Mouse (Mus musculus): Measurements from ENCODE around the gene Aox4. TPM values are rescaled to one million over a fixed set of nuclear protein-coding genes. Genes with fewer than 3 reads are reported as not detected.

Aox4 gene
- total RNA-seq, 4 experiments from 2014 or later = not detected

- DNase-seq (ENCODE audit: low spot score) = no peak
Measured at GRCm38 (mm10) chr1:58244487-58244886, 34.3 kb downstream of the Aox4 start.

GRCm38 (mm10) chr1:58248518-58248917, 38.3 kb downstream of the Aox4 start:
- no peak for DNase-seq (ENCODE audit: low spot score)

GRCm38 (mm10) chr1:58253466-58253865, 43.3 kb downstream of the Aox4 start:
- DNase-seq (ENCODE audit: low spot score) = no peak

GRCm38 (mm10) chr1:58257195-58257991, 47.2 kb downstream of the Aox4 start:
- DNase-seq (ENCODE audit: low spot score) = no peak

- no peak for DNase-seq (ENCODE audit: low spot score)
Measured at GRCm38 (mm10) chr1:58260311-58260710, 50.1 kb downstream of the Aox4 start.

GRCm38 (mm10) chr1:58268231-58268630, 58.0 kb downstream of the Aox4 start:
- DNase-seq (ENCODE audit: low spot score) = no peak

GRCm38 (mm10) chr1:58270807-58271569, 60.8 kb downstream of the Aox4 start:
- peak; percentile 4 for DNase-seq (ENCODE audit: low spot score)

- no peak for DNase-seq (ENCODE audit: low spot score)
Measured at GRCm38 (mm10) chr1:58275879-58276278, 65.7 kb downstream of the Aox4 start.

GRCm38 (mm10) chr1:58278026-58278425, 67.8 kb downstream of the Aox4 start, which contains the start of gene Aox2:
Aox2 (plus strand) TSS chr1:58278326.
- no peak for DNase-seq (ENCODE audit: low spot score)

GRCm38 (mm10) chr1:58278513-58278912, 68.3 kb downstream of the Aox4 start:
- no peak for DNase-seq (ENCODE audit: low spot score)

- DNase-seq (ENCODE audit: low spot score) = no peak
Measured at GRCm38 (mm10) chr1:58280381-58280780, 70.2 kb downstream of the Aox4 start.

- DNase-seq (ENCODE audit: low spot score) = no peak
Measured at GRCm38 (mm10) chr1:58280939-58281624, 70.9 kb downstream of the Aox4 start.

GRCm38 (mm10) chr1:58281625-58281988, 71.4 kb downstream of the Aox4 start:
- no peak for DNase-seq (ENCODE audit: low spot score)

GRCm38 (mm10) chr1:58284505-58284904, 74.3 kb downstream of the Aox4 start:
- no peak for DNase-seq (ENCODE audit: low spot score)

- DNase-seq (ENCODE audit: low spot score) = no peak
Measured at GRCm38 (mm10) chr1:58288091-58288490, 77.9 kb downstream of the Aox4 start.

- no peak for DNase-seq (ENCODE audit: low spot score)
Measured at GRCm38 (mm10) chr1:58289863-58290469, 79.8 kb downstream of the Aox4 start.

GRCm38 (mm10) chr1:58291394-58292300, 81.5 kb downstream of the Aox4 start:
- DNase-seq (ENCODE audit: low spot score) = no peak

- DNase-seq (ENCODE audit: low spot score) = no peak
Measured at GRCm38 (mm10) chr1:58294730-58295129, 84.5 kb downstream of the Aox4 start.

- DNase-seq (ENCODE audit: low spot score) = peak; percentile 61
Measured at GRCm38 (mm10) chr1:58296278-58296677, 86.1 kb downstream of the Aox4 start.

- DNase-seq (ENCODE audit: low spot score) = no peak
Measured at GRCm38 (mm10) chr1:58296821-58297220, 86.6 kb downstream of the Aox4 start.

- no peak for DNase-seq (ENCODE audit: low spot score)
Measured at GRCm38 (mm10) chr1:58298347-58298746, 88.2 kb downstream of the Aox4 start.
